Mouse (Mus musculus): ENCODE results near the gene Bnipl.

Gene Bnipl

GRCm38 (mm10) chr3:95280747-95281146 lies 29.8 kb upstream of the Bnipl start:
- DNase-seq (ENCODE audit: low spot score in 2 of 2), result no peak

- DNase-seq (ENCODE audit: low spot score in 2 of 2), result no peak
These were observed 26.2 kb upstream of the Bnipl start for GRCm38 (mm10) chr3:95277149-95277551.

GRCm38 (mm10) chr3:95276428-95276934 lies 25.5 kb upstream of the Bnipl start:
- DNase-seq (ENCODE audit: low spot score in 2 of 2), result no peak

- DNase-seq (ENCODE audit: low spot score in 2 of 2), result no peak
These were observed 24.2 kb upstream of the Bnipl start for GRCm38 (mm10) chr3:95275161-95275560.

- no peak for DNase-seq (ENCODE audit: low spot score in 2 of 2)
These were observed 23.5 kb upstream of the Bnipl start for GRCm38 (mm10) chr3:95274453-95274852.

- DNase-seq (ENCODE audit: low spot score in 2 of 2), result no peak
These were observed 22.5 kb upstream of the Bnipl start for GRCm38 (mm10) chr3:95273471-95273870.

GRCm38 (mm10) chr3:95270766-95271364 lies 19.9 kb upstream of the Bnipl start:
- DNase-seq (ENCODE audit: low spot score in 2 of 2), result no peak

GRCm38 (mm10) chr3:95269789-95270188 lies 18.8 kb upstream of the Bnipl start:
- no peak for DNase-seq (ENCODE audit: low spot score in 2 of 2)

GRCm38 (mm10) chr3:95267855-95268254 lies 16.9 kb upstream of the Bnipl start:
- no peak for DNase-seq (ENCODE audit: low spot score in 2 of 2)

GRCm38 (mm10) chr3:95266052-95266451 lies 15.1 kb upstream of the Bnipl start:
- no peak for DNase-seq (ENCODE audit: low spot score in 2 of 2)

GRCm38 (mm10) chr3:95264724-95265123 lies 13.7 kb upstream of the Bnipl start:
- no peak for DNase-seq (ENCODE audit: low spot score in 2 of 2)

- DNase-seq (ENCODE audit: low spot score in 2 of 2), result peak; percentile 54 to 77
These were observed 12.2 kb upstream of the Bnipl start for GRCm38 (mm10) chr3:95263089-95263739.

GRCm38 (mm10) chr3:95261975-95262374 lies 11.0 kb upstream of the Bnipl start:
- no peak for DNase-seq (ENCODE audit: low spot score in 2 of 2)

GRCm38 (mm10) chr3:95256931-95257330 lies 5.9 kb upstream of the Bnipl start:
- DNase-seq (ENCODE audit: low spot score in 2 of 2), result no peak

- DNase-seq (ENCODE audit: low spot score in 2 of 2), result no peak
These were observed 632 bp downstream of the Bnipl start for GRCm38 (mm10) chr3:95250361-95250760.

- no peak for DNase-seq (ENCODE audit: low spot score in 2 of 2)
These were observed 3.2 kb downstream of the Bnipl start for GRCm38 (mm10) chr3:95247660-95248336.

- DNase-seq (ENCODE audit: low spot score in 2 of 2), result no peak
These were observed 4.3 kb downstream of the Bnipl start for GRCm38 (mm10) chr3:95246465-95247231.

- no peak for DNase-seq (ENCODE audit: low spot score in 2 of 2)
These were observed 7.9 kb downstream of the Bnipl start for GRCm38 (mm10) chr3:95243086-95243485.

GRCm38 (mm10) chr3:95241498-95241897 lies 9.5 kb downstream of the Bnipl start, which contains the start of gene Gm128:
TSS of gene Gm128 (minus strand) at chr3:95241598.
- DNase-seq (ENCODE audit: low spot score in 2 of 2), result no peak

- no peak for DNase-seq (ENCODE audit: low spot score in 2 of 2)
These were observed 10.1 kb downstream of the Bnipl start for GRCm38 (mm10) chr3:95240900-95241299.

GRCm38 (mm10) chr3:95239971-95240370 lies 11.0 kb downstream of the Bnipl start:
- no peak for DNase-seq (ENCODE audit: low spot score in 2 of 2)

- no peak for DNase-seq (ENCODE audit: low spot score in 2 of 2)
These were observed 12.0 kb downstream of the Bnipl start for GRCm38 (mm10) chr3:95239022-95239421.
